Mouse (Mus musculus) Patski (cell line): ENCODE measurements at regions not wholly inside any gene's neighbourhood (a gene's known extent, or its start where the extent isn't known, plus 50 kb on each side); places are given as distances from the start of the nearest gene placed in this dataset.

Experiments used
- ATAC-seq: fragments of 100-300 bp; one replicate; pipeline ENCODE4 v1.8.0; 2021
- CTCF ChIA-PET: fragments of 350-600 bp; sonication (Branson Sonifier 250); formaldehyde crosslinking; loops from one replicate; lab custom pipeline; 2022; ENCODE audit warnings: inconsistent platforms; lab: Charles Lee
- POLR2A ChIA-PET: fragments of 350-600 bp; sonication (Branson Sonifier 250); formaldehyde crosslinking; loops from one replicate; lab custom pipeline; 2022; ENCODE audit warnings: antibody characterized with exemption, inconsistent platforms; lab: Charles Lee
- DNase-seq: peaks from one replicate; pipeline ENCODE4 v3.0.0-alpha.2; 2011; ENCODE audit warnings: low read depth, low spot score
- H3K27me3 ChIP-seq: fragments of 371-371 bp; one replicate; pipeline ENCODE4 v1.5.1; 2021
- CTCF ChIP-seq: fragments of 100-300 bp; IDR thresholded peaks from one replicate; pipeline ENCODE4 v1.5.1; 2021
- in situ Hi-C: fragments of 300-500 bp; cut with MboI; formaldehyde crosslinking; loops from 3 replicates; pipeline ENCODE4 v1.11.1; 2018; ENCODE audit warnings: low pct_unique_long_range_greater_than_20kb, mixed read lengths

GRCm38 (mm10) chr12:99643016-99643415, 79.6 kb upstream of the Foxn3 start:
- POLR2A ChIA-PET = no interaction called here

GRCm38 (mm10) chr12:99642131-99642895, 78.9 kb upstream of the Foxn3 start:
- TF ChIP-seq CTCF = no peak
- in situ Hi-C loops = no loop called here
- ChIA-PET CTCF (no interaction called here), POLR2A (no interaction called here)
- no peak for ATAC-seq
- DNase-seq = no peak
- H3K27me3 ChIP-seq = no peaks in the 10 kb centered on the region

More at GRCm38 (mm10) chr12:99643016-99643415, 79.6 kb upstream of the Foxn3 start:
- CTCF ChIA-PET = no interaction called here
- DNase-seq = no peak
- TF ChIP-seq CTCF = no peak
- in situ Hi-C loops = no loop called here
- ATAC-seq = no peak
- H3K27me3 ChIP-seq = no peaks in the 10 kb centered on the region

- no peaks in the 10 kb centered on the region for H3K27me3 ChIP-seq
- in situ Hi-C loops = no loop called here
- ATAC-seq (no peak), DNase-seq (no peak)
- TF ChIP-seq CTCF = no peak
- POLR2A ChIA-PET = no interaction called here
- CTCF ChIA-PET = no interaction called here
These were observed 77.9 kb upstream of the Foxn3 start for GRCm38 (mm10) chr12:99641278-99641677.

GRCm38 (mm10) chr12:99640214-99641151, 77.1 kb upstream of the Foxn3 start:
- no peak for DNase-seq
- in situ Hi-C loops = no loop called here
- CTCF ChIA-PET = interaction anchor here (1.2 kb wide), 1 partner anchor 10 kb away, joined by 3 read pairs; no protein-coding TSS in a partner anchor

GRCm38 (mm10) chr12:99639847-99640213, 76.4 kb upstream of the Foxn3 start:
- ChIA-PET POLR2A (no interaction called here), CTCF (interaction anchor here (1.2 kb wide), 1 partner anchor 10 kb away, joined by 3 read pairs; no protein-coding TSS in a partner anchor)
- TF ChIP-seq CTCF = no peak
- DNase-seq = no peak
- in situ Hi-C loops = no loop called here
- no peaks in the 10 kb centered on the region for H3K27me3 ChIP-seq
- ATAC-seq = no peak

More at GRCm38 (mm10) chr12:99640214-99641151, 77.1 kb upstream of the Foxn3 start:
- no peaks in the 10 kb centered on the region for H3K27me3 ChIP-seq
- POLR2A ChIA-PET = interaction anchor here (0.7 kb wide), 1 partner anchor 31 kb away, joined by 3 read pairs; no protein-coding TSS in a partner anchor
- no peak for TF ChIP-seq CTCF
- no peak for ATAC-seq

- TF ChIP-seq CTCF = no peak
- in situ Hi-C loops = no loop called here
- H3K27me3 ChIP-seq = no peaks in the 10 kb centered on the region
- ChIA-PET CTCF (interaction anchor here (1.2 kb wide), 1 partner anchor 11 kb away, joined by 3 read pairs; no protein-coding TSS in a partner anchor), POLR2A (no interaction called here)
- ATAC-seq = no peak
- DNase-seq = no peak
These were observed 75.7 kb upstream of the Foxn3 start for GRCm38 (mm10) chr12:99639118-99639517.

- no peak for TF ChIP-seq CTCF
- in situ Hi-C loops = no loop called here
- POLR2A ChIA-PET = no interaction called here
- H3K27me3 ChIP-seq = no peaks in the 10 kb centered on the region
- ATAC-seq (no peak), DNase-seq (no peak)
- CTCF ChIA-PET = no interaction called here
These were observed 74.6 kb upstream of the Foxn3 start for GRCm38 (mm10) chr12:99637986-99638385.

- peak; percentile 43 for TF ChIP-seq CTCF
- ChIA-PET POLR2A (no interaction called here), CTCF (no interaction called here)
- in situ Hi-C loops = no loop called here
- ATAC-seq (no peak), DNase-seq (no peak)
- H3K27me3 ChIP-seq = no peaks in the 10 kb centered on the region
These were observed 72.9 kb upstream of the Foxn3 start for GRCm38 (mm10) chr12:99636234-99636633.

GRCm38 (mm10) chr12:99635361-99635760, 72.0 kb upstream of the Foxn3 start:
- H3K27me3 ChIP-seq = no peaks in the 10 kb centered on the region
- POLR2A ChIA-PET = no interaction called here
- DNase-seq = no peak
- no peak for ATAC-seq
- TF ChIP-seq CTCF = no peak
- in situ Hi-C loops = no loop called here
- CTCF ChIA-PET = no interaction called here

- DNase-seq (no peak), ATAC-seq (no peak)
- ChIA-PET CTCF (no interaction called here), POLR2A (no interaction called here)
- in situ Hi-C loops = no loop called here
- no peak for TF ChIP-seq CTCF
- no peaks in the 10 kb centered on the region for H3K27me3 ChIP-seq
These were observed 71.3 kb upstream of the Foxn3 start for GRCm38 (mm10) chr12:99634726-99635125.

GRCm38 (mm10) chr12:99633678-99634077, 70.3 kb upstream of the Foxn3 start:
- in situ Hi-C loops = no loop called here
- no peaks in the 10 kb centered on the region for H3K27me3 ChIP-seq
- ChIA-PET CTCF (no interaction called here), POLR2A (no interaction called here)
- DNase-seq (no peak), ATAC-seq (no peak)
- TF ChIP-seq CTCF = no peak
